Mouse (Mus musculus): Measurements from ENCODE around the gene Slc9b1.

Slc9b1 gene

GRCm38 (mm10) chr3:135438913-135439531 is 91.2 kb downstream of the Slc9b1 start:
- peak; percentile 92 to 96 for DNase-seq

GRCm38 (mm10) chr3:135439651-135440050 is 91.8 kb downstream of the Slc9b1 start:
- DNase-seq, result no peak

GRCm38 (mm10) chr3:135440221-135440620 is 92.4 kb downstream of the Slc9b1 start:
- DNase-seq, result peak; percentile 14 to 51

GRCm38 (mm10) chr3:135440621-135441020 is 92.8 kb downstream of the Slc9b1 start:
- no peak for DNase-seq

- DNase-seq, result no peak
Measured at GRCm38 (mm10) chr3:135444930-135445329, 97.1 kb downstream of the Slc9b1 start.

All from kidney, postnatal 25 days (tissue).